Mouse (Mus musculus) liver, embryonic 11.5 days (tissue): ENCODE data around the gene Tmem116. TPM values are rescaled to one million over a fixed set of nuclear protein-coding genes. Genes with fewer than 3 reads are reported as not detected.

Experiments
- ATAC-seq: fragments of 200-750 bp; cut with Nextera tagmentation; replicated peaks from 2 replicates; pipeline ENCODE4 v1.8.0; 2017; ENCODE audit warnings: moderate number of reproducible peaks, mild to moderate bottlenecking, moderate TSS enrichment, moderate library complexity; ENCODE audit not compliant: low FRiP score
- DNase-seq: peaks from one replicate; pipeline ENCODE4 v3.0.0-alpha.2; 2017; ENCODE audit warnings: low spot score
- H3K27ac ChIP-seq: fragments of 300-500 bp; sonication (generic); 2 replicates; pipeline ENCODE4 v1.5.1; 2014; ENCODE audit warnings: mild to moderate bottlenecking, low read depth, low read length, control low read depth
- H3K27me3 ChIP-seq: fragments of 300-500 bp; sonication (generic); replicated peaks from 2 replicates; pipeline ENCODE4 v1.6.1; 2014; ENCODE audit warnings: low read length, mixed read lengths; ENCODE audit not compliant: control insufficient read depth, insufficient read depth
- H3K36me3 ChIP-seq: fragments of 300-500 bp; sonication (generic); 2 replicates; pipeline ENCODE4 v1.6.1; 2014; ENCODE audit warnings: mild to moderate bottlenecking, low read length, moderate library complexity, mixed read lengths; ENCODE audit not compliant: control insufficient read depth, insufficient read depth
- H3K4me1 ChIP-seq: fragments of 300-500 bp; sonication (generic); replicated peaks from 2 replicates; pipeline ENCODE4 v1.6.1; 2014; ENCODE audit warnings: low read length, mixed read lengths; ENCODE audit not compliant: control insufficient read depth, insufficient read depth
- H3K4me2 ChIP-seq: fragments of 300-500 bp; sonication (generic); 2 replicates; pipeline ENCODE4 v1.6.1; 2014; ENCODE audit warnings: mild to moderate bottlenecking, control low read depth, moderate library complexity
- H3K4me3 ChIP-seq: fragments of 300-500 bp; sonication (generic); 2 replicates; pipeline ENCODE4 v1.5.1; 2014; ENCODE audit warnings: low read depth, low read length, control low read depth
- H3K9ac ChIP-seq: fragments of 300-500 bp; sonication (generic); 2 replicates; pipeline ENCODE4 v1.6.1; 2014; ENCODE audit warnings: low read depth, low read length, control low read depth
- H3K9me3 ChIP-seq: fragments of 300-500 bp; sonication (generic); 2 replicates; pipeline ENCODE4 v1.6.1; 2016; ENCODE audit warnings: low read length, inconsistent platforms, mixed read lengths; ENCODE audit not compliant: control insufficient read depth
- WGBS: fragments of 180-500 bp; shearing (Covaris S2); extraction: QIAGEN DNeasy Blood & Tissue Kit; methylation state at CpG from one replicate; pipeline ENCODE4 v1.1.7; 2014; 5-methylcytosine and 5-hydroxymethylcytosine counted together
- polyA plus RNA-seq: library from polyadenylated mRNA; unstranded; fragments of >200 nt; fragmentation: Nextera tagmentation; extraction: Ambion mirVana; gene quantifications from 2 replicates; pipeline ENCODE4 v1.2.1, GENCODE M21; 2014

Gene Tmem116
- polyA plus RNA-seq, 1 experiment from 2014 or later = 1.1 TPM

- Histone ChIP-seq H3K4me1 (no peaks in the 10 kb centered on the region), H3K36me3 (peaks cover 71% of the 10 kb centered on the region), H3K9me3 (no peaks in the 10 kb centered on the region), H3K27ac (no peak overlapping the region), H3K27me3 (no peaks in the 10 kb centered on the region), H3K4me2 (no peak overlapping the region), H3K4me3 (no peak overlapping the region), H3K9ac (no peak overlapping the region)
- no peak for DNase-seq
- WGBS = 87% methylated on average over 3 of the region's 3 CpGs
- ATAC-seq = no peak
Measured at GRCm38 (mm10) chr5:121443548-121443947, 8.1 kb upstream of the Tmem116 start.

GRCm38 (mm10) chr5:121444870-121445269 lies 6.8 kb upstream of the Tmem116 start:
- no peak overlapping the region for H3K4me2 ChIP-seq
- peaks cover 70% of the 10 kb centered on the region for H3K36me3 ChIP-seq
- 86% methylated on average over 5 of the region's 5 CpGs for WGBS

GRCm38 (mm10) chr5:121448450-121448849 lies 3.2 kb upstream of the Tmem116 start:
- H3K36me3 ChIP-seq = peaks cover 47% of the 10 kb centered on the region
- ATAC-seq (no peak), DNase-seq (no peak)
- H3K9me3 ChIP-seq = no peaks in the 10 kb centered on the region
- H3K4me2 ChIP-seq = no peak overlapping the region
- H3K4me1 ChIP-seq = peaks cover 9% of the 10 kb centered on the region
- no peak overlapping the region for H3K9ac ChIP-seq
- no peaks in the 10 kb centered on the region for H3K27me3 ChIP-seq
- WGBS = 93% methylated on average over 3 of the region's 3 CpGs
- H3K27ac ChIP-seq = no peak overlapping the region
- H3K4me3 ChIP-seq = no peak overlapping the region

More at GRCm38 (mm10) chr5:121444870-121445269, 6.8 kb upstream of the Tmem116 start:
- Histone ChIP-seq H3K27me3 (no peaks in the 10 kb centered on the region), H3K4me1 (no peaks in the 10 kb centered on the region), H3K27ac (no peak overlapping the region), H3K9me3 (no peaks in the 10 kb centered on the region), H3K4me3 (no peak overlapping the region), H3K9ac (no peak overlapping the region)
- DNase-seq (no peak), ATAC-seq (no peak)

GRCm38 (mm10) chr5:121449976-121450375 lies 1.7 kb upstream of the Tmem116 start:
- H3K27ac ChIP-seq = no peak overlapping the region
- no peak overlapping the region for H3K4me3 ChIP-seq
- WGBS = 62% methylated on average over 6 of the region's 6 CpGs
- peaks cover 33% of the 10 kb centered on the region for H3K36me3 ChIP-seq
- H3K27me3 ChIP-seq = no peaks in the 10 kb centered on the region
- no peak overlapping the region for H3K9ac ChIP-seq
- DNase-seq = peak; percentile 32
- no peaks in the 10 kb centered on the region for H3K9me3 ChIP-seq
- peaks cover 16% of the 10 kb centered on the region for H3K4me1 ChIP-seq
- no peak for ATAC-seq
- no peak overlapping the region for H3K4me2 ChIP-seq

- peak; percentile 27 for DNase-seq
- peaks cover 18% of the 10 kb centered on the region for H3K4me1 ChIP-seq
- no peak overlapping the region for H3K9ac ChIP-seq
- H3K27ac ChIP-seq = peak overlapping the region; percentile 27; the same call in 1 of the 2 replicates
- ATAC-seq = no peak
- no peaks in the 10 kb centered on the region for H3K27me3 ChIP-seq
- 80% methylated on average over 9 of the region's 9 CpGs for WGBS
- H3K4me3 ChIP-seq = peak overlapping the region; percentile 21; the same call in 1 of the 2 replicates
- no peaks in the 10 kb centered on the region for H3K9me3 ChIP-seq
- peak overlapping the region; percentile 87 for H3K4me2 ChIP-seq
- peaks cover 30% of the 10 kb centered on the region for H3K36me3 ChIP-seq
Measured at GRCm38 (mm10) chr5:121450476-121450875, 1.2 kb upstream of the Tmem116 start.

- Histone ChIP-seq H3K27ac (peak overlapping the region; percentile 90; the same call in 1 of the 2 replicates), H3K27me3 (no peaks in the 10 kb centered on the region), H3K36me3 (peaks cover 27% of the 10 kb centered on the region), H3K4me1 (peaks cover 23% of the 10 kb centered on the region), H3K4me2 (peak overlapping the region; percentile 87), H3K9ac (peak overlapping the region; percentile 97), H3K4me3 (peak overlapping the region; percentile 74), H3K9me3 (no peaks in the 10 kb centered on the region)
- 20% methylated on average over 8 of the region's 8 CpGs for WGBS
- ATAC-seq (no peak), DNase-seq (no peak)
Measured at GRCm38 (mm10) chr5:121451203-121451602, 490 bp upstream of the Tmem116 start.

GRCm38 (mm10) chr5:121452026-121452869 lies 555 bp downstream of the Tmem116 start, which contains the start of gene Erp29:
Gene Erp29, minus strand, starts transcription at chr5:121452506.
- Histone ChIP-seq H3K4me1 (peaks cover 28% of the 10 kb centered on the region), H3K4me3 (peak within 1 kb of the TSS; percentile 74), H3K27me3 (no peaks in the 10 kb centered on the region), H3K36me3 (peaks cover 18% of the 10 kb centered on the region), H3K9me3 (no peaks in the 10 kb centered on the region), H3K4me2 (peak within 1 kb of the TSS; percentile 87), H3K9ac (peak within 1 kb of the TSS; percentile 97), H3K27ac (peak within 1 kb of the TSS; percentile 91)
- under 1% methylated on average over 86 of the region's 97 CpGs for WGBS
- ATAC-seq (peak; percentile 89), DNase-seq (peak; percentile 99)

GRCm38 (mm10) chr5:121452906-121453305 lies 1.2 kb downstream of the Tmem116 start:
- H3K36me3 ChIP-seq = peaks cover 14% of the 10 kb centered on the region
- peaks cover 28% of the 10 kb centered on the region for H3K4me1 ChIP-seq
- H3K9me3 ChIP-seq = no peaks in the 10 kb centered on the region
- peak overlapping the region; percentile 74 for H3K4me3 ChIP-seq
- peak overlapping the region; percentile 97 for H3K9ac ChIP-seq
- ATAC-seq = no peak
- WGBS = 7% methylated on average over 9 of the region's 9 CpGs
- peak overlapping the region; percentile 91 for H3K27ac ChIP-seq
- H3K27me3 ChIP-seq = no peaks in the 10 kb centered on the region
- H3K4me2 ChIP-seq = peak overlapping the region; percentile 87
- no peak for DNase-seq
